Mouse (Mus musculus) cerebellum, adult 9-11 months (tissue): ENCODE measurements around the gene Atl3.

Experiments used
- DNase-seq: peaks from one replicate; pipeline ENCODE4 v3.0.0; 2022

The Atl3 gene

DNA sequence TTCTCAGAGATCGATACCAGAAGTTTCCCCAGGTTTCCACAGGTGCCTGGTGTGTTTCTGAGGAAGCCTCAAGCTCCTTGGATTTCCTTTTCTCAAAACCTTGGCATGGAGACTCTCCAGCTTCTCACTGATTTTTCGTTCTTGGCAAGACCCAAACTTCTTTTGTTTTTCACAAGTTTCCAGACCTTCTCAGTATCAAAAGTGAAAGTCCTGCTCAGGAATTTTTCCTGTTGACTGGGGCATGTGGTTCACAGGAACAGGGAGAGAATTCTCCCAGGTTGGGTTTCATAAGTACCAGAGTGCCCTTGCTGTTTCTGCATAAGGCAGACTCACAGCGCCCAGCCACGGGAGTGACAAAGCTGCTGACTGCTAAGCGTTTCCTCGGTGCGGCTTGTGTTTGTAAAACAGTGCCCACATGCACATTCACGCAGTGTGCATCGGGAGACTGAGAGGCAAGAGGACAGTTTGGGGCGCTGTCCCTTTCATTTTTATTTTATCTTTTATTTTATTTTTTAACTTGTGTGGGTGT, 68.8 kb downstream of the Atl3 start:
- no peak for DNase-seq

DNA sequence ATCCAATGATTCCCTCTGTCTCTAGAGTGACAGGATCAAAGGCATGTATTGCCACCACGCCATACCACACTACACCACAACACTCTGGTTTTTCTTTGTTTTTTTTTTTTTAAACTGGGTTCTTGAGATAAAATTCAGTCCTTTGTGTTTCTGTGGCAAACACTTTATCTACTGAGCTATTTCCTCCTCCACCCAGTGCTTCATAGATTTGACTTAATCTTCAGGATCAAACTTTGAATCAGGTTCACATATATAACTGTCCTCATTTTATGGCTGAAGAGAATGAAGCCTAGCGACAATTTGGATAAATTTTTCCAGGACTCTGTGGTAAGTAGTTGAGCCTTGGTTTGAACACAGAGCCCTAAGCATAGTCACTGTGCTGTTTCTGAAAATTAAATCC, 69.8 kb downstream of the Atl3 start:
- DNase-seq, result no peak

DNA sequence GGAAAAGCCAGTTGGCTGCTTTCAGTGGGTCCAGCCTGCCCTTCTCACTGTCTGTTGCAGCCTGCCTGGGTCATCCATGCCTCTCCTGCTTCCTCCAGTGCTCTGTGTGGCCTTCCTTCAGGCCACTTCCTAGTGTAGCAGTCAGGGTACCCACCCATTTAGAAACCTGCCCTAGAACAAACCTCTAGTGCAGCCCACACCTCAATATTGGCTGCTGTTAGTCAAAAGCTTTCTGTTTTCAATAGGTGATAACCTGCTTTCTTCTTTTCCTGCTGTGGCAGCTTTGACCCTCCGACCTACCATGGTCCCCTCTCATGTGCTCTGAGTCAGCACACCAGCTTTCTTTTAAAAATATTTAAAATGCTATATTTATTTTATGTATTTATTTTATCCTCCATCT, 70.6 kb downstream of the Atl3 start:
- DNase-seq, result no peak

DNA sequence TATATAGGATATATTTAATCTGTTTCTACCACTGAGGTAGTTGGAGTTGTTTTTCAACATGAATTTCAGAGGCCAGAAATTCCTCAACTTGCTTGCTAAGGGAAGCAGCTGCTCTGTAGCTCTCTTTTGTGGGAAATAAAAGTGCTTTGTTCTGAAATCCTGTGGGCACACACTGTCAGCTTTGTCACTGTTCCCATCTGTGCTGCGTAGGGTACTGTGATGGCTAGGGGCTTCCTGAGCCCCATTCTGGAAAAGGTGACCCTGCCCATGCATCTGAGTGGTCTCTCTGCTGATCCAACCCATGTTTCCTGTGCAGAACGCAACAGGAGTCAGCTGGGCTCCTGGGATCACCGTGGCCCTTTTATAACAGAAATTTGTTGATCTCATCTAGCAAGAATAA, 73.0 kb downstream of the Atl3 start:
- DNase-seq, result no peak

DNA sequence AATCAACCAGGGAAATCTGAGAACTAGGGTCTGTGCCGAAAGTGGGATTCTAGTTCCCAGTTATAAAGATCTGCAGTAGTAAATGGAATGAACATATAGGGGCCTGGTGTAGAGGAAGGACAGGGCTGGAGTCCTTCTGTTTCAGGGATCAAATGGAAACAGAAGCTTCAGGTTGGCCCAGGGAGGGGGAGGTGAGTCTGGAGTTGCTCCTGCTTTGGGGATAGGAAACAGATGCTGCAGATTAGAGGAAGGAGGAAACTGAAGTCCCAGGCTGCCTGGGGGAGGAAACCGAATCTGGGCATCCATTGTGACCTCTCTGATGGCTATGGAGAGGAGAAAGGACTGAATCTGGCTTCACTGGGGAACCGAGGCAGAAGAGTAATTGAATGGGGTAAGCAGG, 74.5 kb downstream of the Atl3 start:
- DNase-seq, result no peak

DNA sequence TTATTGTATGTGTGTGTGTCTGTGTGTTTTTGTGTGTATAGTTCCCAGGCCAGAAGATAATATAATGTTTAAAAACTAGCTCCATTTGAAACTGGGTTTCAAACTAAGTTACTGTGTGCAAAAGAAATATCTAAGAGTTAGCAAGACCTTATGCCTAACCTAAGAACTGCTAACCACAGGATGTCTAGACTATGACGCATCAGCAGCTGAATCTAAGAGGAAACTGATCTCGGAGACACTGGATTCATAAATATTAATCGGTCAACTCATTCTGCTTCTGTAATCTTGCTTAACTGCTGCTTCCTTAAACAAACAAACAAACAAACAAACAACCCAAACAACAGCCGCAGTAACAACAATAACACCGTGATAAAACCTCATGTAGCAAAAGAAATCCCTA, 75.8 kb downstream of the Atl3 start:
- no peak for DNase-seq

DNA sequence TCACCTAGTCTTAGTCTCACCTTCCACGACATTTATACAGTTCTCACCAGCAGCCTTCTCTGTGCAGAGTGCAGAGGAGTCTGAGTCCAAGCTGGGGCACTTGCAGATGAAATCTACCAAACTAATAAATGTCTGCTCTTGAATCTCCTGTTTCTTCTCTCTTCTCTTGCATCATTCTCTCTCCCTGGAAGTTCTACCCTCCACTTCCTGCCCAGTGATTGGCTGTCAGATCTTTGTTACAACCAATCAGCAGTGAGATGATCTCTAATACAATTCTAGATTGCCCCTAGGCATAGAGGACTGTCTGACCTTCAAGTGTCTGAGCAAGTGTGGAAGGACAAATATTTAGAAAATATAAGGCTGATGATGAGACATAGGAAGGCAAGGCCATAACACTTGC, 82.3 kb downstream of the Atl3 start:
- DNase-seq, result no peak

DNA sequence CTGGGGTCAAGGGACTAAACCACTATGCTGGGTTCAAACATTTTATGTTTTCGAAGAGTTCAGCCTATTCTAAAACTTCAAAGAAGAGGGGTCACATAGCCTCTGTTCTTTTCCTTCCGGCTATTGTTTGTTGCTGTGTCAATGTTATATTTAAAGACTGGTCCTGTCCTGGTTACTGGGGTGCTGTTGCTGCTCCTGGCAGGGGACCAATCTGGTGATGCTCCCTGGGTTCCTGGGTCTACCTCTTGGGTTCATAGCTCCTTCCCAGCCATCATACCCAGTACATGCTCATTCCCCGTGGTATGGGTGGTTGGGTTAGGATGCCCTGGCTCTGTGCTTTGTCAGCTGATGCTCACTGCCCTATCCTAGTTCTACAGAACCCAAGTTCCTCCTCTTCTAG, 83.9 kb downstream of the Atl3 start:
- DNase-seq, result no peak

DNA sequence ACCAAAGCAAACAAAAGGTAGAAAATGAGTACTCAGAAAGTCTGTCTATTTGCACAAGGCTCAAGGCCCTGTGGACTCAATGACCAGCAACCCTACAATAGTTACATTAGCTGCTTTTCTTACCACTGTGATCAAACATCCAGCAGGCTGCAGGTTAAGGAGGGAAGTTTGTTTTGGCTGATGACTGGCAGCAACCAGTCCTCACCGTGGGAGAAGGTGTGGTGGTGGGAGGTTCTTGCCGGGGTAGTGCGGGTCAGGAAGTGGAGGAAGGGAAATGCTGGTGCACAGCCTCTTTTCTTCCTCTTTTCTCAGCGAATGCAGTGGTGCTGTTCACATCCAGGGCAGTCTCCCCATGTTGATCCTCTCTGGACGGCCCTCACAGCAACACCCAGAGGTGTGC, 87.2 kb downstream of the Atl3 start:
- DNase-seq, result no peak

DNA sequence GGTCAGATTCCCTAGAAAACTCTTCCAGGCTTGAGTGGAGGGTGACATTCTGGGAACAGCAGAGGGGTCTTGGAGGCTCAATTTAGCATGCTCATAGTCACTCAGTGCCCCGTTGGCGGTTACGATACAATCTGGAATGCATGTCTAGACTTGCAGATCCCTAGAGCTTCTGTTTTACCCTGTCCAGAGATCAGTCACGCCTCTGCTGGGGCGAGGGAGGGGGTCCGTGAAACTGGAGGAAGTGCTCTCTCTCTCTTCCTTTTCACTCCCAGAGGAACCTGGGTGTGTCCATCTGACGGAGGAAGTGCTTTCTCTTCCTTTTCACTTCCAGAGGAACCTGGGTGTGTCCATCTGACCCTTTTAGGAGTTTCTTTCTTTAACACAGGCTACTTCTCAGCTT, 89.3 kb downstream of the Atl3 start:
- no peak for DNase-seq

DNA sequence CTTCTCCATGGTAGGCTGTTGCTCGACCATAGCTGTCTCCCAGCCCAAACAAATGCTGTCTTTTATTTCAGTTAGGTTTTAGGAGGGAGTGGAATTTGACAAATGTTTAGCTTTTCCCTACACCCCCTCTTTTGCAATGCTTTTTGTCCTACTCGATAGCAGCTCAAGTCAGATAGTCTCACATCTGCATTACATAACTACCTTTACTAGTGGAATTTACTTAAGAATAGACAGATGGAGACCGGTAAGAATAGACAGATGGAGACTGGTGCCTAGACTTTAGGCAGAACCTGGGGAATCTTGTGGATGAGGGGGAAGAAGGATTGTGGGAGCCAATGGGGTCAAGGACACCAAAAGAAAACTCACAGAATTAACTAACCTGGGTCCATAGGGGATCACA, 89.8 kb downstream of the Atl3 start:
- DNase-seq, result no peak

DNA sequence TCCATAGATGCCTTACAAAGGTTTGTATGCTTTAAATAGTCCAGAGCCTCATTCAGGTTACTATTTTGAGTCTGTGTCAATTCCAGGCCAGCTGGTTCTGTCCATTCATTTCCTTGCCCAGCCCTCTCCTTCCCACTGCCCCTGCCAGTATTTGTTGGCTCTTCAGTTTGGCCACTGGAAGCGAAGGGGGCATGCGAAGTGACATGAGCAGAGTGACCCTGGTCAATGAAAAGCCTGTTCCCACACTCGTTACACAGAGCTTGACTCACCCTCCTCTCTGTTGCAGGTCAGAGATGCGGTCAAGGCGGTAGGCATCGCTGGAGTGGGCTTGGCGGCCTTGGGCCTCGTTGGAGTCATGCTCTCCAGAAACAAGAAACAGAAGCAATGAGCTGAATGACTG, 91.4 kb downstream of the Atl3 start:
- no peak for DNase-seq

DNA sequence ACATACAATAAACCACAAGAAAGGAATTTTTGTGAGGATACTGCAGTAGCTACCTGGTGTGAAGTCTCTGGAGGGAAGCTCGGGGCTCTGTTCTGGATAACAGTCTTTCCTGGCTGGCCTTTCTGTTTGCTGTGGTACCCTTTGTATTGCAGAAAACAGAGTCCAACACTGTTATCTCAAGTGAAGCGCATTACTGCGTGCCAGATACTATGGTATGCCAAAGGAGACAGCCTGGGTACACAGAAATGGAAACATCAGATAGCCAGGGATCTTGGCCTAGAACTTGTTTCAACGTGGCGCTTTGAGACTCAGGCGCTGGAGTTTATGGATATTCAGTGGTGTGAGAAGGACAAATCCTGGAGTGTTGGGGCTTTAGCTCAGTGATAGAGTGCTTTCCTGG, 91.9 kb downstream of the Atl3 start:
- DNase-seq, result no peak
